Mouse (Mus musculus) adrenal gland, postnatal 36 days (tissue): ENCODE measurements around the gene Ctc1. TPM values are rescaled to one million over a fixed set of nuclear protein-coding genes. Genes with fewer than 3 reads are reported as not detected.
A peak's percentile ranks its signal among the peaks of the same experiment; 100 is the strongest.
"Not testable (repeated sequence)": the region's sequence is repeated elsewhere in the genome, so short reads cannot be mapped to it uniquely, and the experiment has no call there.

Source experiments
- DNase-seq, 2 experiments: peaks; one replicate each; pipeline ENCODE4 v3.0.0; 2021; ENCODE audit warnings: mixed read lengths in 1 of 2
- total RNA-seq, 2 experiments: library from RNA; stranded (reverse); gene quantifications; 2 replicates each; pipeline ENCODE4 v1.2.3; 2021

Gene Ctc1
- total RNA-seq, 2 experiments from 2014 or later = 19.5 to 28.9 TPM

DNA sequence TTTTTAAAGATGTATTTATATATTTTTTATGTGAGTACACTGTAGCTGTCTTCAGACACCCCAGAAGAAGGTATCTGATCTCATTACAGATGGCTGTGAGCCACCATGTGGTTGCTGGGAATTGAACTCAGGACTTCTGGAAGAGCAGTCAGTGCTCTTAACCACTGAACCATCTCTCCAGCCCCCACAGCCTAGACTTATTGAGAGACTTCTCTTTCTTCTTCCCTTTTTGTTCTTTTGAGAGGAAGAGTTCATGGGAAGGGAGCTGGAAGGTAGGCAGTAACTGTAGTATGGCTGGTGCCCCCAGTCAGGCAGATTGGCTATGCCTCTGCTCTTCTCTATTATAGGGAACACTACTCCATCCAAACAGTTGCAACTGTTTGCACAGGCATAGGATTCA, 9.1 kb upstream of the Ctc1 start:
- DNase-seq = not testable (repeated sequence)

DNA sequence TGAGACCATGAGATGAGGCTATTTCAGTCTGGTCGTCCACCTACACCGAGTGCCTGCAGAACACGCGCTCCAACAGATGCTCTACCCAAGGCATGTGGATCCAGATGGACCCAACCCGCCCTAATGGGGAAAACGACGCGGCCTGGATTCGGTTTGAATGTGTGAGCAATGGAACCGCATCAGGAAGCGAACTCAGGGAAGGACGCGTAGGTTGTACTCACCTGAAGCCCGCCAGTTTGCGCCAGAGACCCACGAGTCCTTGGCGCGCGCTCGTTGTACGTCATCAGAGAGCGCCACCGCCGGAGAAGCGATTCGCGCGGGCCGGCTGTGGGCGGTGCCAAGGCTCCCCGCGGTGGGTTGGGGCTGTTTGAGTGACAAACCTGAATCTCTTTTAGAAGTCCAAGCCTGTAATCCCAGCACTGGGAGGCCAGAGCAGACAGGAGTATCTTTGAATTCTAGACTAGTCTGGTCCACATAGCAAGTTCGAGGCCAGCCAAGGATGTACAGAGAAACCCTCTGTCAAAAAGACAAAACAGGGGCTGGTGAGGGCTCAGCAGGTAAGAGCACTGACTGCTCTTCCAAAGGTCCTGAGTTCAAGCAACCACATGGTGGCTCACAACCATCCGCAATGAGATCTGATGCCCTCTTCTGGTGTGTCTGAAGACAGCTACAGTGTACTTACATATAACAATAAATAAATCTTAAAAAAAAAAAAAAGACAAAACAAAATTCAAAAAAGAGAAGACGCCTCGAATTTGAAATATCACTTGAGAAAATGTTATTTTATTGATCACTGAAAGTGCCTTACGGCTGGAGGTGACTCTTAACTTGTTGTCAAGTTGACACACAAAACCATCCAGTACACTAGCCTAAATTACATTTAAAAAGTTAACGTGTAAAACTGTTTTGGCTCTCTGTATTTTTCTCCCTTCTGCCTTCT, 7.3 kb upstream of the Ctc1 start, which contains the start of gene Pfas:
Gene Pfas, minus strand, starts transcription at position 279 of the 940 bp plus-strand sequence.
- peak; percentile 93 to 96 for DNase-seq

DNA sequence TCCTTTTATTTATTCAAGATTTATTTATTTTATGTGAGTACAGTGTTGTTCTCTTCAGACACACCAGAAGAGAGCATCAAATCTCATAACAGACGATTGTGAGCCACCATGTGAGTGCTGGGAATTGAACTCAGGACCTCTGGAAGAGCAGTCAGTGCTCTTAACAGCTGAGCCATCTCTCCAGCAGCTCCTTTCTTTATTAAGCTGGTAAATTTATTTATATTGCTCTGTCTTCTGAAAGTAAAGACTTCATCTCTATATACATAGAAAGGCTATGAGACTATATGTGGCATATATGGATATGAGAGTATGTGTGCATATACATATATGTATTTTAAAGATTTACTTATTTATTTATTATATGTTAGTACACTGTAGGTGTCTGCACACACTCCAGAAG, 6.2 kb upstream of the Ctc1 start:
- DNase-seq = no peak

DNA sequence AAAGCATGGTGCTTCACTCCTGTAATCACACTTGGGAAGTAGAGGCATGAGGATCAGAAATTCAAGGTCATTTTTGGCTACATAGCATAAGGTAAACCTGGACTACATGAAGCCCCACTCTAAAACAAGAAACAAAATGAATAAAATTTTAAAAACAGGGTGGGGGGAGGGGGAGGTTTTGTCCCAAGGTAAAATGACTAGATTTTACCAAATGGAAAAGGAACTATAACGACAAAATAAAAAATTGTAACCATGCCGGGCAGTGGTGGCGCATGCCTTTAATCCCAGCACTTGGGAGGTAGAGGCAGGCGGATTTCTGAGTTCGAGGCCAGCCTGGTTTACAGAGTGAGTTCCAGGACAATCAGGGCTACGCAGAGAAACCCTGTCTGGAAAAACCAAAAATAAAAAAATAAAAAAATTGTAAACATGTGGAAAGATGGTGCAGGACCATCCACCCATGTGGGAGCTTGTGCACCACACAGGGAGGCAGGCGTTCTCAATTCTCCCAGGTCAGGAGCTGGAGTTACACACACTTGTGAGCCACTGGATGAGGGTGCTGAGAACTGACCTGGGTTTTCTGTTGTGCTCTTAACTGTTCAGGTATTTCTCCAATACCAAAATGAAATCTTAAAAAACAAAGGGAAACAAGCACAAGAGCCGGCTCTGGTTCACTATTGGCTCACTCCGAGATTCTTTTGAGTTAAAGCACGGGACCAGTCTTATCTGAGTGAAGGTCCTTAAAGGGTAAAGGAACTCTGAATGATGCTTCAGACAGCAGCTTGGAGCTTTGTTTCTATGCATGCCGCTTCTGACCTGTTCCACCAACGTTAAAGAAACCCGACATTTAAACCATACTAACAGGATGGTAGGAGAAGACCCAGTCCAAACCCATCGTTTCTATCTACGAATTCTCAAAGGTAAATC, 5.0 kb upstream of the Ctc1 start:
- DNase-seq = no peak

DNA sequence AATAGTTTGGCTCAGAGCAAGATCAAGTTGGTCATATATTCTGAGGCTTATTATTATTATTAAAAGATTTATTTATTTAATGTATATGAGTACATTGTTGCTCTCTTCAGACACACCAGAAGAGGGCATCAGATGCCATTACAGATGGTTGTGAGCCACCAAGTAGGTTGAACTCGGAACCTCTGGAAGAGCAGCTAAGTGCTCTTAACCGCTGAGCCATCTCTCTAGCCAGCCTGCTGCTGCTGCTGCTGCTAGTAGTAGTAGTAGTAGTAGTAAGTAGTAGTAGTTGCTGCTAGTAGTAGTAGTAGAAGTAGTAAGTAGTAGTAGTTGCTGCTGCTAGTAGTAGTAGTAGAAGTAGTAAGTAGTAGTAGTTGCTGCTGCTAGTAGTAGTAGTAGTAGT, 4.3 kb upstream of the Ctc1 start:
- DNase-seq = not testable (repeated sequence)

DNA sequence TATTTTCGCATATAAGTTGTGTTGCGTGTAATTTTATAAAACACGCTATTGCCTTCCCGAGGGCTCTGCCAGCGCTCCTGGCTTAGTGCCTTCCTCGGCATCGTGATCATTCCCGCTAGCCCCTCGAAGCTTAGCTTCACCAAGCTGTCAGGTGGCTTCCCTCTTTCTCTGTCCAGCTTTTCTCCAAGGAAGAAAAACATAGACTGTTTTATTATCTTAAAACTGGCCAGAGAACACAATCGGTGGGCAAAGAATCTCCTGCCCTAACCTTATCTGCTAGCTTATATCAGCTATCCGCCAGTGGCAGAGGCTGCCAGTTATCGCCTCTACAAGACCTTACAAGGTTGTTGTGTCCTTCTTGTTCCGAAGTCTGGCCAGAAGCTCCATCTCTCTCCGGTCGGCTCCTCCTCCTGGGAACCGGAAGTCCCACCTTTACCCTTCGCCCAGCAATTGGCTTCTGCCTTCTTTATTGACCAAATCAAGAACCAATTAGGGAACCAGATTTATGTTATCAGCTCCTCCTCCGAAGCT, 3.6 kb upstream of the Ctc1 start:
- peak; percentile 90 to 91 for DNase-seq

DNA sequence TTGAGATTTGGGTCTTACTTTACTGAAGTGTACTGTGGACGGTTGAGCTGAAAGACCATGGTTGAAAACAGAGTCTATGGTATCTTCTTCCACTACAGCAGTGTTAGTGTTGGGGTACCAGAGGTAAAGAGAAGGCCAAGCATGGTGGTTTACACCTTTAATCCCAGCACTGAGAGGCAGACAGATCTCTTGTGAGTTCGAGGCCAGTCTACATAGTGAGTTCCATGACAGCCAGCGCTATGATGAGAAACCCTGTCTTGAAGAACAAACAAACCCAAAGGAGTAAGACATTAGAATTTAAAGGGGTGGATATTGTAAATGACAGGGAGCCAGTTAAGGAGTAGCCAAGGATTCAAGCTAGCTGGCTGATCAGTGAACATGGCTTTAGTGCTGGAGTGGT, 1.0 kb downstream of the Ctc1 start:
- no peak for DNase-seq

DNA sequence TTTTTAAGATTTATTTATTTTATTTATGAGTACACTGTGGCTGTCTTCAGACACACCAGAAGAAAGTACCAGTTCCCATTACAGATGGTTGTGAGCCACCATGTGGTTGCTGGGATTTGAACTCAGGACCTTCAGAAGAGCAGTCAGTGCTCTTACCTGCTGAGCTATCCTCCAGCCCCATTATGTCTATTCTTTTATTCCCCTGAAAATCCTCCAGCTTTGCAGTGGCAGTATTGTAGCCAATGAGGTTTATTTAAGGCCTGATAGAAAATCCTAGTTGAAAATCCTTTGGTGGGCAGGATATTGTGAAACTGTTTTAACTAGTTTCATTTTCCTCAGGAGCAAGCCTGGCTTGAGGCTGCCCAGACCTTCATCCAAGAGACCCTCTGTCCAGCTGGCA, 5.0 kb downstream of the Ctc1 start:
- no peak for DNase-seq

DNA sequence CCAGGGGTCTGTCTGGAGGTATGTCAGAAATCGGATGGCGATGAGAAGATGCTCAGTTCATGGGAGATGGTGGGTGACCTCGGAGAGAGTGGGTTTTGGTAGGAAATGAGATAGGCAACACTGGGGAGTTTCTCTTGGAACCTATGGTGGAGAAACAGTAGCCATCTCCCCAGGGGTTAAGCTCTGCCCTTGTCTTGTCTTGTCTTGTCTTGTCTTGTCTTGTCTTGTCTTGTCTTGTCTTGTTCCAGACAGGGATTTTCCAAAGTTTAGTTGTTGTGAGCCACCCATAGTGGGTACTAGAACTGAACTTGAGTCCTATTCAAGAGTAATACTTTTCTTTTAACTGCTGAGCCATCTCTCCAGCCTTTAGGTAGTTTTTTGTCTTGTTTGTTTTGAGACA, 10.9 kb downstream of the Ctc1 start:
- no peak for DNase-seq

DNA sequence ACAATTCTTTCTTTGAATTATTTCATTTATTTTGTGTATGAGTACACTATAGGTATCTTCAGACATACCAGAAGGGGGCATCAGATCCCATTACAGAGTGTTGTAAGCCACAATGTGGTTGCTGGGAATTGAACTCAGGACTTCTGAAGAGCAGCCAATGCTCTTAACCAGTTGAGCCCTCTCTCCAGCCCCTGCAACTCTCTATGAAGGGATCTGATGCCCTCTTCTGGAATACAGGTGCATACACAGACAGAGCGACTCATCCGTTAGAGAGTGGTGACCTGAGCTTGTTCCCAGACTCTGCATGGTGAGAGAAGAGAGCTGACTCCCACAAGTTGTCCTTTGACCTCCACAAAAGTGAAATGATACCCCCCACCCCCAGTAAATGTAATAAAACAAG, 13.1 kb downstream of the Ctc1 start:
- no peak for DNase-seq

DNA sequence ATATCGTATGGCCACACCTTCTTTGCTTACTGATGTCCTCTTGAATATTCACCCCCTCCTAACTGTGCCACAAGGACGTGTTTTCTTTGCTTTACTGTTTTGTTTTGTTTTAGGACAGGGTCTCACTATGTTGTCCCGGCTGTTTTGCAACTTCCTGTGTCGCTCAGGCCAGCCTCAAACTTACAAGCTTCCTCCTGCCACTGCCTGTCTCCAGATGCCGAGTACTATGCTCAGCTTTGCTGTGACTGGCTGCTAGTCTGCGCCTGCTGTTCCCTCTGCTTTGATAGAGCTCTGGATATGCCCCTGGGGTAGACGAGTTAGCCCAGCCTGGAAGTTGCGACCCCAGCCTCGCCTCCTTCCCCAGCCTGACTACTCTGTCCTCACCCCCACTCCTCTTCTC, 17.8 kb downstream of the Ctc1 start:
- no peak for DNase-seq

DNA sequence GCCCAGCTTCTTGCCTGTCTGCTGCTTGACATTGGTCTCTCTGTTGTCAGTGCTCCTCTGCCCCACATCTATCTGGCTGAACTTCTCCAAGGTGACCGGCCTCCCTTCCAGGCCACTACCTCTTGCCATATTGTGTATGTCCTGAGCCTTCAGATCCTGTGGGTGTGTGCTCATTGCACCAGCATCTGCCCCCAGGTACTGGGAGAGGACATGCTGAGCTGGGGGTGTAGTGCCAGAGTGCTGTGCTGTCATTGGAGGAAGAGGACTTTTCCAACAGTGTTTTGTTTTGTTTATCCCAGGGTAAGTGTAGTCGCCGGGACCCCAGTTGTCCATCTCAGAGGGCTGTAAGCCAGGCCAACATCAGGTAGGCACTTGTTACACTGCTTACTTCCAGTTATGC, 18.9 kb downstream of the Ctc1 start:
- no peak for DNase-seq

DNA sequence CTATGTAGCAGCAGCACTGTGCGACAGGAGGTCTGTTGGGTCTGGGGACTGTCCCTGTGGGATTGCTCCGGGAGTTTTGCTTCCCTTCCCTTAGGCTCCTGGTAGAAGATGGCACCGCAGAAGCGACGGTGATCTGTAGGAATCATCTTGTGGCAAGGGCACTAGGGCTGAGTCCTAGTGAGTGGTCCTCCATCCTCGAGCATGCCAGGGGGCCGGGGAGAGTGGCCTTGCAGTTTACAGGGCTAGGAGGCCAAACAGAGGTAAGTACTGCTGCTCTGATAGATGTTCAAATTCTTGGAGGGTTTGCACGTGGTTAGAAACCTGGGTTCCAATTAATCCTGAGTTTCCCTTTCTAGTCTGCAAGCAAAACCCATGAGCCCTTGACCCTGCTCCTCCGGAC, 19.7 kb downstream of the Ctc1 start:
- no peak for DNase-seq

DNA sequence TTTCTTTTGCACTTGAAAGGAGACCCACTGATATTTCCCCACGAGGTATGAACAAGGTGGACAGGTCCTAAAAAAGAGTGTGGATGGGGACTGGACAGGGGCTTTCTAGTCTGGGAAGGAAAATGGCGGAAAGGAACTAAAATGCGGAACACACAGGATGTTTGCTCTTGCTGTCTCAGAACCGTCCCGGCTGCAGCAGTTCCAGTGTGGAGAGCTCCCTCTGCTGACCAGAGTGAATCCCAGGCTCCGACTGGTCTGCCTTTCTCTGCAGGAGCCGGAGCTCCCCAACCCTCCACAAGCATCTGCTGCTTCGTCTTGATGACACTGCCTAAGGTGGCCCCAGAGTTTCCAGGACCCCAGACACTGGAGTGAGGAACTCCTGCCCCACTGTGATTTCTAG, 20.1 kb downstream of the Ctc1 start:
- DNase-seq = peak; percentile 89 to 92

DNA sequence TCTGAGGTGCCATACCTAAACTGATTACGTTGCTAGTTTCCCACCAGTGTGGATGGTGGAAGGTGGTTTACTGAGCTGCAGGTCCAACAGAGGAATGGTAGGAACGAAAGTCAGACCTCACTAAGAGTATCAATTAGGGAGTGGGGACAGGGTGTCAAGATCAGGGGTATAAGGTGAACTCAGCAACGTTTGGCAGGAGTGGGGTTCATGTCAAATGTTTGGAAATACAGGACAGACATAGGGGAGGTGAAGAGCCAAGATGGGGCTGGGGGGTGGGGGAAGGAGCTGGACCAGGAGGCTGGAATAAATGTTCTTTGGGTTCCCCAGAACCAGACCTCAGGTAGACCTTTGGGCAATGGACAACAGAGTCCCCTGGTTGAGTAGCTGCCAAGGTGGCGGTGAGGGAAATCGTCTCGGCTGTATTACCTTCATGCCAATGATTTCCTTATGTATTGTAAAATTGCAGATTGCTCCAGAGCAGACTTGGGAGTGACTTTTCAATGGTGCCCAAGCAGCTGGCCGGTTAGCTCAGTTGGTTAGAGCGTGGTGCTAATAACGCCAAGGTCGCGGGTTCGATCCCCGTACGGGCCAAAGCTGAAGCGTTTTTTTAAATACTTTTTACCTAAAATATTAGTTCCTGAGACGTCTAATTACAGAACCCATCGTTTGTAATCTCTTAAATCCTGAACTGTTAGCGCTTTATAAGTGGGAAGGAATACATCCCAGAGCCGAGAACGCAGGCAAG, 20.9 kb downstream of the Ctc1 start:
- DNase-seq = peak; percentile 87

DNA sequence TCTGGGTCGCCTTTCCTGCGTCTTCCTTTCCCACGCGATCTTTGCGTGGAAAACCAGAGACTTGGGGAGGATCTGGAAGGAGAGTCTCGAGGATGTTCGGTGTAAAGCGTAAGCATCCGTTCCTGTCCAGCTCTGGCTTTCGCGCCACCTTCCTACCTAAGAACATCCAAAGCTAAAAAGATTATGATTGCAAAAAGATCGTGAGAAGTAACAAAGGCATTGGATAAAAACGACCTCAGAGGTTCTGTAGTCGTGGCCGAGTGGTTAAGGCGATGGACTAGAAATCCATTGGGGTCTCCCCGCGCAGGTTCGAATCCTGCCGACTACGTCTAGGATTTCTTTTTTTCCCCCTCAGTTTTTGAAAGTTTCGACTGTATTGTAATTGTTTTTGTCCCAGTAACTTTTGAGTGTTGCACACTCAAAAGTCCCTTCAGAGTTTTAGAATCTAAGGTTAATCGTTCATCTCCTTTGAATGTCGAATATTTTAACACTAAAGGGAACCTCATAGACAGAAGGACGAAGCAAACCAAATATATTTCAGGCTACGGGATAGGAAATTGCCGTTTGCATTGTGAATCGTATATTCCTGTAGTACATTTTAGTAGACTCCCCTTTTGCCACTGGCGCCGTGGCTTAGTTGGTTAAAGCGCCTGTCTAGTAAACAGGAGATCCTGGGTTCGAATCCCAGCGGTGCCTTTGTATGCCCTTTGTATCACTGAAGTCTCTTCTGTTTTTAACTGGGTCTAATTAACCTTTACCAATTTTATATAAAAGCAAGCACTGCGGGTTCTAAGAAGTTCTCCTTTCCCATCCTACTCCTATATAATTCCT, 21.7 kb downstream of the Ctc1 start:
- DNase-seq = peak; percentile 83 to 87

DNA sequence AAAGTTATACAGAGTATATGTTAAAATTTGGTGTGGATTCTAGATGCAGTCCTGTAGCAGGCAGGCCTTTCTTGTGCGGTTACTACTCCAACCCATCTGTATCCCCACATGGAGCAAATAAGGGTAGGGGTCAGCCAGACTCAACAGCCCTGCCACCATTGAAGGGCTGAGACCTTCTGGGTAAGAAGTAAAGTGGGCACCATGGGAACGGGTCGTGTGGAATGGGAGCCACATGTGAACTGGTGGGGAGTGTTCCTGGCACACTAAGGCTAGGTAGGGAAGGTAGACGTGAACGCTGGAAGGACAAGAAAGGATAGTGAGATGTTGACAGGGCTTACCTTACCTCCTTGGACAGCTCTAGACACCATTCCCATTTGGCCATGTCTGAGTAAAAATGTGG, 22.5 kb downstream of the Ctc1 start:
- DNase-seq = no peak

DNA sequence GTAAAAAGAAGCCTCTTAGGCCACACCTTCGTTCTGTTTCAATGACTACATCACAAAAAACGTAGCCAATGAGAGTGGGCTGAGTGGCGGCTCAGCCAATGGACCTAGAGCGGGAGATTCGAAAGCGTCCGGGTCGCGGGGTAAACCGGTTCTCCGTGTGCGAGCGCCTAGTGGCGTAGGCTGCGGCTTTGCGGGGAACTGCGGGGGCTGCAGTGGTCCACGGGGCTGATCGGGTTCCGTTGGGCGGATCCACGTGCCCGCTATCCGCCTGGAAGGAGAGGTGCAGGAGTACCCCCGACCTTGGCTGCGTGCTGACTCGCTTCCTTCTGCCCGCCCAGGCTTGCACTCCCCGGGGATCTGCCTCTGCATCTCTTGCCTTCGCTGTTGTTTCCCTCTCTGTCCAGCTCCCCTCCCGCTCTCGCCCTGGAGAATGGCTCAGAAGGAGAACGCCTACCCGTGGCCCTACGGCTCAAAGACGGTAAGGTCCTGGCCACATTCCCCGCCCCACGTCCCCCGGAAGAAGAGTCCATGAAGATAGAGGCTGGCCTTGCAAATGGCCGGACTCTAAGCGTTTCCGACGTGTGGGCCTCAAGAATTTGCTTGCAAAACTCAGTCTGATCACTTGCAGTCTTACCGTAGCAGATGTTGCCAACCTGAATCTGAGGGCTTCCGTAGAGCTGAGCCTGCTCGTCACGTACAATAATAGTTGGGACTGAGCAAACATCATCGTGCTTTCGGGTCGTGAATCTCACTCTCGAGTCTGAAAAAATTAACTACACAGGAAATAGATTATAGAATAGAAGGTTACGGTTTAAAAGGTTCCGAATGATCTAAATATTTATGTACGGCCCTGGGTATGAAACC, 30.1 kb downstream of the Ctc1 start, which contains the start of gene Aurkb:
Gene Aurkb, plus strand, starts transcription at position 117 of the 864 bp plus-strand sequence.
- peak; percentile 87 to 90 for DNase-seq

DNA sequence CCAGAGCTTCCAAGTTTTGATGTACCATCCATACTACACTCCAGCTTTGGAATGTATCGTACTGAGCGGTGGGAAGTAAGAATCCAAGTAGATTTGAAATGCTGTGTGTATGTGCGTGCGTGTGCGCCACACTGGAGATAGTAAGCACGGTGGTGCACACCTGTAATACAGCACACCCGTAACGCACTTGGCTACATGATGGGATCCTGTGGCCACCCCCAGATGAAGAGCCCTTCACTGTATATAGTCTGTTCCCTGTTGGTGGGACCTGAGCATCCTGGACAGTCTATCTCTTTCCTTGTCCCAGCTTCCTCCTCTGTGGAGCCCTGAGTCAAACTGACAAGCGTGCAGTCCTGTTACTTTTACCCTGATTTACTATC, 30.7 kb downstream of the Ctc1 start:
- no peak for DNase-seq

DNA sequence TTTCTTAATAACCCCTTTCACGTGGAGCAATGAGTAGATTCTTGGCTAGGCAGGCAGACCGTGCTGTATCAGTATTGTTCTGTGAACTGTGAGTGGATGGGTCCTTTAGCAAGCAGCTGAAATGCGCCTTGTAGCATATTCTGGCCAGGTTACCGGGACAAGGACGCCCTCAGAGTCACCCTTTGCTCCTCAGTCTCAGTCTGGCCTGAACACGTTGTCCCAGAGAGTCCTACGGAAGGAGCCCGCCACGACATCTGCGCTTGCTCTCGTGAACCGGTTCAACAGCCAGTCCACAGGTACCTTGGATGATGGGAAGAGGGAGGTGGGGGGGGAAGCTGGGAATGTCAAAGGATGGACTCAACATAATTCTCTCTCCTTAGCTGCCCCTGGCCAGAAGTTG, 31.9 kb downstream of the Ctc1 start:
- DNase-seq = no peak
